Mouse (Mus musculus) testis, adult 2 months (tissue): ENCODE measurements around the gene Vstm5. TPM values are rescaled to one million over a fixed set of nuclear protein-coding genes. Genes with fewer than 3 reads are reported as not detected.

Experiments used
- H3K27ac ChIP-seq: fragments of 200-500 bp; 2 replicates; pipeline ENCODE4 v1.5.1; 2012; ENCODE audit warnings: low read depth, low read length; ENCODE audit not compliant: control insufficient read depth, insufficient read depth
- H3K27me3 ChIP-seq: fragments of 200-500 bp; 2 replicates; pipeline ENCODE4 v1.6.1; 2012; ENCODE audit warnings: mild to moderate bottlenecking, low read length, moderate library complexity; ENCODE audit not compliant: control insufficient read depth, insufficient read depth
- H3K36me3 ChIP-seq: fragments of 200-500 bp; 2 replicates; pipeline ENCODE4 v1.6.1; 2012; ENCODE audit warnings: mild to moderate bottlenecking, low read length; ENCODE audit not compliant: control insufficient read depth, insufficient read depth
- H3K4me1 ChIP-seq: fragments of 200-500 bp; 2 replicates; pipeline ENCODE4 v1.6.1; 2012; ENCODE audit warnings: low read length; ENCODE audit not compliant: control insufficient read depth, insufficient read depth
- H3K4me3 ChIP-seq: fragments of 200-500 bp; 2 replicates; pipeline ENCODE4 v1.5.1; 2012; ENCODE audit warnings: low read depth, mild to moderate bottlenecking, low read length, moderate library complexity, mixed read lengths; ENCODE audit not compliant: control insufficient read depth
- CTCF ChIP-seq: fragments of 200-500 bp; IDR thresholded peaks from 2 replicates; pipeline ENCODE4 v1.5.1; 2012; ENCODE audit warnings: low read depth, mild to moderate bottlenecking, inconsistent platforms, low read length, moderate library complexity; ENCODE audit not compliant: control insufficient read depth, insufficient read depth, insufficient replicate concordance
- POLR2A ChIP-seq: fragments of 200-500 bp; IDR thresholded peaks from 2 replicates; pipeline ENCODE4 v1.6.1; 2012; ENCODE audit warnings: low read depth, mild to moderate bottlenecking, inconsistent platforms, low read length, moderate library complexity; ENCODE audit not compliant: control insufficient read depth
- polyA plus RNA-seq: library from polyadenylated mRNA; depleted of rRNA; stranded (reverse); fragments of >200 nt; gene quantifications from 2 replicates; pipeline ENCODE4 v1.2.3, GENCODE M21; 2012; rRNA removed

Gene Vstm5
- polyA plus RNA-seq, 1 experiment: 0.40 TPM

DNA sequence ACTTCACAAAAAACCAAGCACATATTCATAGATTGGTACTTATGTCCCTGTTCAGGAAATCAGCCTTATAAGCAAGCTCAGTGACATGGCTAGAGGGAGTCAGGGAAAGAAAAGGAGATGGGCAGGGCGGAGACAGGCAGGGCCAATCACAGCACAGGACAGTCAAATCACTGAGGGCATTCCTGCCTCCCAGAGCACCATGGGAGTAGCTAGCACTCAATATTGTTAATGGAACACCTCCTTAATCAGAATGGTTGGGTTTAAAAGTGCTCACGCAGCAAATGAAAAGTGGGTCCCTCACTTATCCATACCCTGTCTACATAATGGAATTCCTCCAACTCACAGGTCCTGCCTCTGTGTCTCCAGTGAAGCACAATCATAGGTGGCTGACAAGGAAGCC, 64.0 kb downstream of the Vstm5 start:
- H3K4me1 ChIP-seq: peaks cover 9% of the 10 kb centered on the region
- no peak for TF ChIP-seq POLR2A
- TF ChIP-seq CTCF: no peak
- no peaks in the 10 kb centered on the region for H3K27me3 ChIP-seq
- no peak overlapping the region for H3K27ac ChIP-seq
- no peaks in the 10 kb centered on the region; the same call in 1 of the 2 replicates for H3K36me3 ChIP-seq
- no peak overlapping the region for H3K4me3 ChIP-seq

- H3K36me3 ChIP-seq: peaks cover 1% of the 10 kb centered on the region
- peaks cover 9% of the 10 kb centered on the region for H3K4me1 ChIP-seq
- peak within 1 kb of the TSS; percentile 93 for H3K4me3 ChIP-seq
- peak within 1 kb of the TSS; percentile 96 for H3K27ac ChIP-seq
- peak; percentile 100 for TF ChIP-seq POLR2A
- TF ChIP-seq CTCF: no peak
- H3K27me3 ChIP-seq: no peaks in the 10 kb centered on the region
Observed at GRCm38 (mm10) chr9:15305503-15306397, 66.9 kb downstream of the Vstm5 start, which contains the start of gene Taf1d. Gene Taf1d (plus strand): TSS chr9:15306214.

- H3K36me3 ChIP-seq: peaks cover 1% of the 10 kb centered on the region
- H3K27me3 ChIP-seq: no peaks in the 10 kb centered on the region
- peaks cover 9% of the 10 kb centered on the region for H3K4me1 ChIP-seq
- TF ChIP-seq POLR2A (no peak), CTCF (no peak)
- H3K27ac ChIP-seq: peak within 1 kb of the TSS; percentile 96
- peak within 1 kb of the TSS; percentile 93 for H3K4me3 ChIP-seq
Observed at GRCm38 (mm10) chr9:15306398-15307119, 67.7 kb downstream of the Vstm5 start, which contains the start of gene 4931406C07Rik. Gene 4931406C07Rik (minus strand): TSS chr9:15306448.

DNA sequence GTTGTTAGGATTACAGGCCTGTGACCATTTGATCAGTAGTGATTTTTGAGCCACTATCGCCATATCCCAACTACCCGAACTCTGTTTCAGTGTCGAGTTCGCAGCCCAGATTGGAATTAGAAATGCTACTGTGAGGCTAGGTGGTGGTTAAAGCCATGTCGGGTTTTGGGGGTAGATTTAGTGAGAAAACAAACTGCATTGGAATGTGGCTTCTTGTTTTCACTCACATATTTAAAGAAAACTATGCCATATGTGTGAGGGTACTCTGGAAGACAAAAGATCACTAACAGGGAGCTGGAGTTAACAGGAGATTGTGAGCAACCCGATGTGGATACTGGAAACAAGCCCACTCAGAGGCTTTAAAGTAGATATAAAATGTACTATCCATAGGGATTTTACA, 68.4 kb downstream of the Vstm5 start:
- peak overlapping the region; percentile 93 for H3K4me3 ChIP-seq
- no peaks in the 10 kb centered on the region for H3K27me3 ChIP-seq
- no peak overlapping the region for H3K27ac ChIP-seq
- peaks cover 1% of the 10 kb centered on the region for H3K36me3 ChIP-seq
- no peak for TF ChIP-seq POLR2A
- no peak for TF ChIP-seq CTCF
- peaks cover 9% of the 10 kb centered on the region for H3K4me1 ChIP-seq

DNA sequence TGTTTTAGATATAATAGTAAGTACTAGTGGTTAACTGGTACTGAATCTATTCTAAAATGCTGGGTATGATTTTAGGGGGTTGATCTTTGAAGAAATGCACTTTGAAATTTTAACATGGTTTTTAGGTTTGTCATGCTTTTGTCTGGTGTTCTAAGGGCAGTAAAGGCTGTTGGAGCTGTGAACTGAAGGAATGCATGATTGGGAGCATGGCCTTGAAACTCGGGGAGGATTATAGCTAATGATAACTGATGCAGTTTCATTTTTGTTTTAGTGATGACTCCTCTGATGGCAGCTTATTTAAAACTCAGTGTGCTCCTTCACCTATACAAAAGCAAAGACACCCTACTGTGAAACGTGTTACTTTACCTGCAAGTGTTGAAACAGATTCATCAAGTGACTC, 69.4 kb downstream of the Vstm5 start:
- no peaks in the 10 kb centered on the region for H3K27me3 ChIP-seq
- no peak overlapping the region for H3K4me3 ChIP-seq
- no peak overlapping the region for H3K27ac ChIP-seq
- H3K36me3 ChIP-seq: peaks cover 1% of the 10 kb centered on the region
- H3K4me1 ChIP-seq: peaks cover 9% of the 10 kb centered on the region
- no peak for TF ChIP-seq POLR2A
- no peak for TF ChIP-seq CTCF

Other genes with a start within 250 kb of the Vstm5 start
- 2.4 and 2.5 TPM in 2 replicates for gene Panx1, start 193.6 kb upstream of the Vstm5 start, polyA plus RNA-seq
- gene Hephl1, start 126.9 kb upstream of the Vstm5 start, polyA plus RNA-seq: 0.16 and 0.31 TPM in 2 replicates
- gene Med17, start 40.9 kb downstream of the Vstm5 start, polyA plus RNA-seq: 12.1 and 17.3 TPM in 2 replicates
- gene Taf1d, start 67.2 kb downstream of the Vstm5 start, polyA plus RNA-seq: 15.1 and 16.8 TPM in 2 replicates
- 13.4 and 17.7 TPM in 2 replicates for gene 4931406C07Rik, start 67.4 kb downstream of the Vstm5 start, polyA plus RNA-seq
- 17.4 and 20.8 TPM in 2 replicates for gene Cep295, start 118.7 kb downstream of the Vstm5 start, polyA plus RNA-seq